Mouse (Mus musculus) stomach, postnatal 0 days (tissue): ENCODE data around the gene Mboat2. TPM values are rescaled to one million over a fixed set of nuclear protein-coding genes. Genes with fewer than 3 reads are reported as not detected.

Source experiments
- ATAC-seq: fragments of 200-750 bp; cut with Nextera tagmentation; 2 replicates; pipeline ENCODE4 v1.8.0; 2017; ENCODE audit not compliant: low FRiP score, low TSS enrichment
- DNase-seq: peaks from one replicate; pipeline ENCODE4 v3.0.0-alpha.2; 2016; ENCODE audit warnings: low spot score
- H3K27ac ChIP-seq: fragments of 300-500 bp; sonication (generic); replicated peaks from 2 replicates; pipeline ENCODE4 v1.5.1; 2014; ENCODE audit warnings: mild to moderate bottlenecking, control low read depth
- H3K27me3 ChIP-seq: fragments of 300-500 bp; sonication (generic); 2 replicates; pipeline ENCODE4 v1.6.1; 2014; ENCODE audit warnings: low read length; ENCODE audit not compliant: control insufficient read depth, insufficient read depth
- H3K36me3 ChIP-seq: fragments of 300-500 bp; sonication (generic); 2 replicates; pipeline ENCODE4 v1.6.1; 2014; ENCODE audit warnings: low read length, mixed read lengths; ENCODE audit not compliant: control insufficient read depth, insufficient read depth
- H3K4me1 ChIP-seq: fragments of 300-500 bp; sonication (generic); replicated peaks from 2 replicates; pipeline ENCODE4 v1.6.1; 2014; ENCODE audit warnings: antibody characterized with exemption; ENCODE audit not compliant: control insufficient read depth, insufficient read depth
- H3K4me2 ChIP-seq: fragments of 300-500 bp; sonication (generic); replicated peaks from 2 replicates; pipeline ENCODE4 v1.6.1; 2014; ENCODE audit warnings: low read depth, mild to moderate bottlenecking, control low read depth, moderate library complexity
- H3K4me3 ChIP-seq: fragments of 300-500 bp; sonication (generic); 2 replicates; pipeline ENCODE4 v1.5.1; 2014; ENCODE audit warnings: low read depth, low read length, control low read depth
- H3K9ac ChIP-seq: fragments of 300-500 bp; sonication (generic); 2 replicates; pipeline ENCODE4 v1.6.1; 2014; ENCODE audit warnings: mild to moderate bottlenecking, low read length, control low read depth, mixed read lengths
- H3K9me3 ChIP-seq: fragments of 300-500 bp; sonication (generic); 2 replicates; pipeline ENCODE4 v1.6.1; 2016; ENCODE audit warnings: low read length; ENCODE audit not compliant: control insufficient read depth
- CTCF ChIP-seq: IDR thresholded peaks from 2 replicates; pipeline ENCODE4 v1.5.1; 2016; ENCODE audit warnings: antibody characterized with exemption, low read depth, mild to moderate bottlenecking, moderate library complexity
- EP300 ChIP-seq: optimal IDR thresholded peaks from 2 replicates; pipeline ENCODE3; 2016; ENCODE audit warnings: antibody characterized with exemption
- WGBS: fragments of 180-500 bp; shearing (Covaris S2); extraction: QIAGEN DNeasy Blood & Tissue Kit; methylation state at CpG from one replicate; pipeline ENCODE4 v1.1.7; 2014; 5-methylcytosine and 5-hydroxymethylcytosine counted together
- polyA plus RNA-seq: library from polyadenylated mRNA; unstranded; fragments of >200 nt; fragmentation: Nextera tagmentation; extraction: Ambion mirVana; gene quantifications from 2 replicates; pipeline ENCODE4 v1.2.1, GENCODE M21; 2015

Gene Mboat2
- polyA plus RNA-seq, 1 experiment from 2014 or later, result 96.2 TPM

DNA sequence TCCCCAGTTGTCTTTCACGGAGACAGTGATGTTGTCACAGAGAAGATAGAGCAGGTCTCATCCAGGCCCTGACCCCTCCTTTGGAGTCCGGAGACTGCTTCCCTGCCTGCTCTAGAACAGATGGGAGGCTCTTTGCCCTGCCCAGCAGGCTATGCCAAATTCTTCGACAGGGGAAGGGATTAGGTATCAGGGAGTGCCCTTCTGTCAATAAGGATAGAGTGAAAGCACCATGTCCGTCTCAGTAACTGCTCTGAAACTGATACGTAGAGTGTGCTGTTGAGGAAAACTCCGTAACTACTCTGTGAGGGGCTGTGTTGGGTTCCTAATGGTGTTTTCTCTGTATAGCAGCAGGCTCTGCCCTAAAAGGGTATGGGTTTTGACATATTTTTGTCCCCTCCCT, 101.4 kb downstream of the Mboat2 start:
- no peaks in the 10 kb centered on the region for H3K4me1 ChIP-seq
- no peaks in the 10 kb centered on the region for H3K27me3 ChIP-seq
- H3K27ac ChIP-seq, result no peak overlapping the region
- ATAC-seq (no peak), DNase-seq (peak; percentile 21)
- TF ChIP-seq EP300, result no peak
- TF ChIP-seq CTCF, result no peak
- WGBS, result 47% methylated on average over 6 of the region's 6 CpGs
- no peaks in the 10 kb centered on the region for H3K36me3 ChIP-seq
- H3K4me2 ChIP-seq, result no peak overlapping the region
- H3K9ac ChIP-seq, result no peak overlapping the region
- H3K9me3 ChIP-seq, result no peaks in the 10 kb centered on the region
- H3K4me3 ChIP-seq, result no peak overlapping the region

- no peaks in the 10 kb centered on the region for H3K27me3 ChIP-seq
- no peak overlapping the region for H3K4me3 ChIP-seq
- TF ChIP-seq CTCF (no peak), EP300 (no peak)
- no peaks in the 10 kb centered on the region for H3K36me3 ChIP-seq
- H3K4me2 ChIP-seq, result no peak overlapping the region
- WGBS, result 100% methylated on average over 1 of the region's 1 CpGs
- no peak overlapping the region for H3K27ac ChIP-seq
- DNase-seq (no peak), ATAC-seq (no peak)
- no peak overlapping the region for H3K9ac ChIP-seq
- no peaks in the 10 kb centered on the region for H3K9me3 ChIP-seq
- H3K4me1 ChIP-seq, result no peaks in the 10 kb centered on the region
These were observed 102.6 kb downstream of the Mboat2 start for GRCm38 (mm10) chr12:24933206-24933775.

- no peak for DNase-seq
- no peak for TF ChIP-seq CTCF
- TF ChIP-seq EP300, result no peak
- WGBS, result 82% methylated on average over 3 of the region's 3 CpGs
- no peak overlapping the region for H3K27ac ChIP-seq
- H3K4me2 ChIP-seq, result no peak overlapping the region
- no peaks in the 10 kb centered on the region for H3K9me3 ChIP-seq
- no peak overlapping the region for H3K4me3 ChIP-seq
- no peaks in the 10 kb centered on the region for H3K27me3 ChIP-seq
- no peak for ATAC-seq
- H3K9ac ChIP-seq, result no peak overlapping the region
- H3K4me1 ChIP-seq, result no peaks in the 10 kb centered on the region
- H3K36me3 ChIP-seq, result no peaks in the 10 kb centered on the region
These were observed 103.3 kb downstream of the Mboat2 start for GRCm38 (mm10) chr12:24933996-24934395.

DNA sequence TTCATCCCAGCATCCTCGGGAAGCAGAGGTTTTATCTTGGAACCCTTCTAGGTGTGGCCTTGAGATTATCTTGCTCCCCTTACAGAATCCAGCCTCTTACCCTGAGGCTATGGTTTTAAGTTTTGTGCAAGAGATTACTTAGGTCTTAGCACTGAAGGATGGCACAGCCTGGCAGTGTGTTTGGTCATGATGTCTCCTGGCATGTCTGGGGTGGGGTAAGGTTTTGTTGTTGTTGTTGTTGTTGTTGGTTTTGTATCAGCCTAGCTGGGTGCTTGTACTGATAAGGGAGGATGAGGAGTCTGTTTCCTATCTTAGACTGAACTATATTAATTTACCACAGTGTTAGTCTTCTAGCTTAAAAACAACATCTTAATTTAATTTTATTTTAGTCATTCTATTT, 105.6 kb downstream of the Mboat2 start:
- H3K36me3 ChIP-seq, result peaks cover 3% of the 10 kb centered on the region; the same call in 1 of the 2 replicates
- no peak overlapping the region for H3K4me2 ChIP-seq
- no peak for ATAC-seq
- no peak overlapping the region for H3K4me3 ChIP-seq
- H3K4me1 ChIP-seq, result no peaks in the 10 kb centered on the region
- 33% methylated on average over 1 of the region's 1 CpGs for WGBS
- H3K27ac ChIP-seq, result no peak overlapping the region
- H3K27me3 ChIP-seq, result no peaks in the 10 kb centered on the region
- DNase-seq, result no peak
- no peak overlapping the region for H3K9ac ChIP-seq
- TF ChIP-seq CTCF, result no peak
- TF ChIP-seq EP300, result no peak
- H3K9me3 ChIP-seq, result no peaks in the 10 kb centered on the region

DNA sequence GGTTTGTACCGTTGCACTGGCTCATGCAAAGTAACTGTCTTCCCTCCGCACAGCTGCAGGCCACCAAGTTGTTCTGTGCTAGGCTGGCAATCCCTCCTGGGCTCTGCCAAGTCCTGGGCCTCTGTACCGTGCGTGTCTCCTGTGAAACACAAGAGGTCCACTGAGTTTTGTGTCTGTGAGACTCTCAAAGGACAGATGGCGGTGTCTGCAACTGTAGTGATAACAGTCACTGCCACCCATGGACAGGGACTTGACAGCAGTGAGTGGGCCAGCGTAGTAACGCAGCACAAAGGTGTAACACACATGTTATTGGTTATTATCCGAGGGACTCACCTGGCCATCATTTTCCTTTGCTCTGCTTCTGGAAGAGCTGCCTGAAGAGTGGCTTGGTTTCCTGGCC, 108.7 kb downstream of the Mboat2 start:
- H3K4me3 ChIP-seq, result no peak overlapping the region
- 96% methylated on average over 8 of the region's 8 CpGs for WGBS
- peaks cover 8% of the 10 kb centered on the region for H3K36me3 ChIP-seq
- H3K4me2 ChIP-seq, result no peak overlapping the region
- no peaks in the 10 kb centered on the region for H3K9me3 ChIP-seq
- no peak for TF ChIP-seq CTCF
- no peak for TF ChIP-seq EP300
- ATAC-seq, result no peak
- no peak overlapping the region for H3K9ac ChIP-seq
- no peaks in the 10 kb centered on the region for H3K4me1 ChIP-seq
- DNase-seq, result no peak
- no peak overlapping the region for H3K27ac ChIP-seq
- H3K27me3 ChIP-seq, result no peaks in the 10 kb centered on the region

- ATAC-seq, result no peak
- H3K9me3 ChIP-seq, result no peaks in the 10 kb centered on the region
- H3K27me3 ChIP-seq, result no peaks in the 10 kb centered on the region
- no peak overlapping the region for H3K9ac ChIP-seq
- H3K4me2 ChIP-seq, result no peak overlapping the region
- no peaks in the 10 kb centered on the region for H3K4me1 ChIP-seq
- H3K27ac ChIP-seq, result no peak overlapping the region
- TF ChIP-seq EP300 (no peak), CTCF (no peak)
- no peak for DNase-seq
- H3K4me3 ChIP-seq, result no peak overlapping the region
- peaks cover 8% of the 10 kb centered on the region for H3K36me3 ChIP-seq
- 69% methylated on average over 9 of the region's 9 CpGs for WGBS
These were observed 112.1 kb downstream of the Mboat2 start for GRCm38 (mm10) chr12:24942619-24943287.
